Mouse (Mus musculus): Measurements from ENCODE around the gene Sergef. TPM values are rescaled to one million over a fixed set of nuclear protein-coding genes. Genes with fewer than 3 reads are reported as not detected.

The Sergef gene
- total and polyA plus RNA-seq, 2 experiments: 4.9 to 7.5 TPM

DNA sequence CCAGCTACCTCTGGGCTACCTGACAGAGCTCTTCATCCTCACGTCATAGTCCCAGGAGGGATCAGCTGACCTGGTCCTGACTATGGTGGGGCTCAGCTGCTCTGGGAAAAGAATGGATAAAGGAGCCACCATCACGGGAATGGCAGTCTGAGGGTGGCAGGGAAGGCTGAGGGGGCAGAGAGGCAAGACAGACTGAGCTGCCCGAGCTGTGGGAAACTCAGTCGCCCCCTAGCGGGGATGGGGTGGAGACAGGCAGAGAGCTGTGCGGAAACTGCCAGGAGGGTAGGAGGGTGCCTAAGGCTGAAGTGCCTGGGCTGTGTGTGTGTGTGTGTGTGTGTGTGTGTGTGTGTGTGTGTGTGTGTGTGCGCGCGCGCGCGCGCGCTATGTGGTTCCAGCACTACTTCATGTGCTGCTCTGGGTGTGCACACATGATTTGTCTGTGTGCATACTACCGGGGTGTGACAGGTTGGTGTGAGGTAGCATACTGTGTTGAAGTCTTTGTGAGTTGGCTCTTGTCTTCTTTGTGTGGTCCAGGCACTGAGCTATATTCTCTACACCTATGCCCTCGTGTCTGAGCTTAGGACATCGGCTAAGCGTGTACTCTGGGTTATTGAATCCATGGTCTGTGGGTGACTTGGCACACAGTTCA lies 216.7 kb downstream of the Sergef start:
- Histone ChIP-seq H3K36me3 (ENCODE audit: control insufficient read depth, insufficient read depth, low read length) (no peaks in the 10 kb centered on the region), H3K9ac (ENCODE audit: low read depth, low read length) (no peak overlapping the region), H3K79me2 (ENCODE audit: control insufficient read depth, insufficient read depth, low read length) (no peaks in the 10 kb centered on the region), H3K4me1 (ENCODE audit: control insufficient read depth, insufficient read depth, low read length) (no peaks in the 10 kb centered on the region), H3K27me3 (ENCODE audit: control insufficient read depth, insufficient read depth, low read length) (no peaks in the 10 kb centered on the region), H3K27ac (replicated peaks; ENCODE audit: insufficient read depth, low read depth, low read length) (no peak overlapping the region), H3K4me3 (ENCODE audit: insufficient read depth, low read depth, low read length) (no peak overlapping the region)
- WGBS: 49% methylated on average over 18 of the region's 18 CpGs
- DNase-seq (ENCODE audit: extremely low read depth, low read depth, low spot score): no peak
- TF ChIP-seq CTCF (IDR thresholded peaks at IDR 0.05; ENCODE audit: low read depth, low read length) (peak; percentile 60), POLR2A (IDR thresholded peaks at IDR 0.05; ENCODE audit: extremely low read depth, insufficient read depth, low read length) (no peak)

- H3K27ac ChIP-seq (replicated peaks; ENCODE audit: insufficient read depth, low read depth, low read length): no peak overlapping the region
- no peak for DNase-seq (ENCODE audit: extremely low read depth, low read depth, low spot score)
- no peak for TF ChIP-seq POLR2A (IDR thresholded peaks at IDR 0.05; ENCODE audit: extremely low read depth, insufficient read depth, low read length)
- no peaks in the 10 kb centered on the region for H3K4me1 ChIP-seq (ENCODE audit: control insufficient read depth, insufficient read depth, low read length)
- no peaks in the 10 kb centered on the region for H3K79me2 ChIP-seq (ENCODE audit: control insufficient read depth, insufficient read depth, low read length)
- H3K27me3 ChIP-seq (ENCODE audit: control insufficient read depth, insufficient read depth, low read length): no peaks in the 10 kb centered on the region
- H3K9ac ChIP-seq (ENCODE audit: low read depth, low read length): no peak overlapping the region
- no peak overlapping the region for H3K4me3 ChIP-seq (ENCODE audit: insufficient read depth, low read depth, low read length)
- no peaks in the 10 kb centered on the region for H3K36me3 ChIP-seq (ENCODE audit: control insufficient read depth, insufficient read depth, low read length)
- 53% methylated on average over 8 of the region's 8 CpGs for WGBS
Measured at GRCm38 (mm10) chr7:46422052-46422763, 217.4 kb downstream of the Sergef start.

- TF ChIP-seq POLR2A (IDR thresholded peaks at IDR 0.05; ENCODE audit: extremely low read depth, insufficient read depth, low read length) (no peak), CTCF (IDR thresholded peaks at IDR 0.05; ENCODE audit: low read depth, low read length) (no peak)
- no peak for DNase-seq (ENCODE audit: extremely low read depth, low read depth, low spot score)
- Histone ChIP-seq H3K36me3 (ENCODE audit: control insufficient read depth, insufficient read depth, low read length) (no peaks in the 10 kb centered on the region), H3K27ac (replicated peaks; ENCODE audit: insufficient read depth, low read depth, low read length) (no peak overlapping the region), H3K4me3 (ENCODE audit: insufficient read depth, low read depth, low read length) (no peak overlapping the region), H3K9ac (ENCODE audit: low read depth, low read length) (no peak overlapping the region), H3K27me3 (ENCODE audit: control insufficient read depth, insufficient read depth, low read length) (no peaks in the 10 kb centered on the region), H3K79me2 (ENCODE audit: control insufficient read depth, insufficient read depth, low read length) (no peaks in the 10 kb centered on the region), H3K4me1 (ENCODE audit: control insufficient read depth, insufficient read depth, low read length) (no peaks in the 10 kb centered on the region)
- WGBS: 44% methylated on average over 5 of the region's 5 CpGs
Measured at GRCm38 (mm10) chr7:46421535-46421934, 218.1 kb downstream of the Sergef start.

DNA sequence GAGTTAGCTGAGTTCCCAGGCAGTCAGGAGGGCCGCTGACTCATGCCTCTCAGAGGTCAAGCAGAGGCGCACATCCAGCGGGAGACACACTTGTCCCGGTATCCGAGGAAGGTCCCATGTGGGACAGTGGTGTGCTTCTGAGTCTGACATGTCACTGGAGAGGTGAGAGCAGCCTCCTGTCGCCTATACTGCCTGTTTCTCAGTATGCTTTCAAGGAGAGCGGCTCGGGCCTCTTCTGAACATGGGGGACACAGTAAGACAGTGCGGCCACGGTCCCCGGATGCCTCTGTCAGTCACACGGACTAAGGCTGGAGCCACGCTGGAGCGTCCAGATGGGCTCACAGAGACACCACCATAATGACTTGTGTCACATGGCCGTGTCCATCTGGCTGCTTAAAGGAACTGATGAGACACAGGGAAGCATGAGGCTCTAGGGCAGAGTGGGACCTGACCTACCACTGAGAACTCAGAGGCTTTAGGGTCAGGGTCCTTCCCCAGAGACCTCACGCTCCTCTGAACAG lies 221.4 kb downstream of the Sergef start:
- H3K27ac ChIP-seq (replicated peaks; ENCODE audit: insufficient read depth, low read depth, low read length): no peak overlapping the region
- no peak for DNase-seq (ENCODE audit: extremely low read depth, low read depth, low spot score)
- no peaks in the 10 kb centered on the region for H3K4me1 ChIP-seq (ENCODE audit: control insufficient read depth, insufficient read depth, low read length)
- H3K36me3 ChIP-seq (ENCODE audit: control insufficient read depth, insufficient read depth, low read length): no peaks in the 10 kb centered on the region
- no peaks in the 10 kb centered on the region for H3K27me3 ChIP-seq (ENCODE audit: control insufficient read depth, insufficient read depth, low read length)
- no peak overlapping the region for H3K9ac ChIP-seq (ENCODE audit: low read depth, low read length)
- TF ChIP-seq CTCF (IDR thresholded peaks at IDR 0.05; ENCODE audit: low read depth, low read length) (no peak), POLR2A (IDR thresholded peaks at IDR 0.05; ENCODE audit: extremely low read depth, insufficient read depth, low read length) (no peak)
- WGBS: 75% methylated on average over 16 of the region's 16 CpGs
- H3K79me2 ChIP-seq (ENCODE audit: control insufficient read depth, insufficient read depth, low read length): no peaks in the 10 kb centered on the region
- no peak overlapping the region for H3K4me3 ChIP-seq (ENCODE audit: insufficient read depth, low read depth, low read length)

DNA sequence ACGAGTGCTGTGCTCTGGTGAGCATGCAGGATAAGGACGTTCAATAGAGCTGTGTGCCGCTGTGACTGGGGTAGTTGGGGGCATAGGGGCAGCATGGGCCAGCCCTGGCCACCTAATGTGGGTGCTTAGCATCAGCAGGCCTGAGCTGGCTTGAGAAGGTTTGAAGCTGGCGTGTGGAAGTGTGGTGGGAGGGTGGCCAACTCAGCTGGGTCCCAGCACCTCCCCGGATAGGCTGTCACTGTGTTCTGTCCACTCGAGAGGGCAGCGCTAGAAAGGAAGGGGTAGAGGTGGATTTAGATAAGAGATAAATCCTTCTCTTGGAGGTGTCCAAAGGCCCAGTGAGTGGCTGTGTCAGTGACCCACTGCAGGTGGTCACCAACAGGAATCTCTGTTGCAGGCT lies 222.1 kb downstream of the Sergef start:
- Histone ChIP-seq H3K9ac (ENCODE audit: low read depth, low read length) (no peak overlapping the region), H3K79me2 (ENCODE audit: control insufficient read depth, insufficient read depth, low read length) (no peaks in the 10 kb centered on the region), H3K27me3 (ENCODE audit: control insufficient read depth, insufficient read depth, low read length) (no peaks in the 10 kb centered on the region), H3K36me3 (ENCODE audit: control insufficient read depth, insufficient read depth, low read length) (no peaks in the 10 kb centered on the region), H3K27ac (replicated peaks; ENCODE audit: insufficient read depth, low read depth, low read length) (no peak overlapping the region), H3K4me1 (ENCODE audit: control insufficient read depth, insufficient read depth, low read length) (no peaks in the 10 kb centered on the region), H3K4me3 (ENCODE audit: insufficient read depth, low read depth, low read length) (no peak overlapping the region)
- TF ChIP-seq POLR2A (IDR thresholded peaks at IDR 0.05; ENCODE audit: extremely low read depth, insufficient read depth, low read length): no peak
- no peak for TF ChIP-seq CTCF (IDR thresholded peaks at IDR 0.05; ENCODE audit: low read depth, low read length)
- 61% methylated on average over 7 of the region's 7 CpGs for WGBS
- DNase-seq (ENCODE audit: extremely low read depth, low read depth, low spot score): no peak

Measured in liver, adult 2 months (tissue).